Mouse (Mus musculus): ENCODE data around the gene Top1.
"Not testable (repeated sequence)": the region's sequence is repeated elsewhere in the genome, so short reads cannot be mapped to it uniquely, and the experiment has no call there.

Gene Top1

DNA sequence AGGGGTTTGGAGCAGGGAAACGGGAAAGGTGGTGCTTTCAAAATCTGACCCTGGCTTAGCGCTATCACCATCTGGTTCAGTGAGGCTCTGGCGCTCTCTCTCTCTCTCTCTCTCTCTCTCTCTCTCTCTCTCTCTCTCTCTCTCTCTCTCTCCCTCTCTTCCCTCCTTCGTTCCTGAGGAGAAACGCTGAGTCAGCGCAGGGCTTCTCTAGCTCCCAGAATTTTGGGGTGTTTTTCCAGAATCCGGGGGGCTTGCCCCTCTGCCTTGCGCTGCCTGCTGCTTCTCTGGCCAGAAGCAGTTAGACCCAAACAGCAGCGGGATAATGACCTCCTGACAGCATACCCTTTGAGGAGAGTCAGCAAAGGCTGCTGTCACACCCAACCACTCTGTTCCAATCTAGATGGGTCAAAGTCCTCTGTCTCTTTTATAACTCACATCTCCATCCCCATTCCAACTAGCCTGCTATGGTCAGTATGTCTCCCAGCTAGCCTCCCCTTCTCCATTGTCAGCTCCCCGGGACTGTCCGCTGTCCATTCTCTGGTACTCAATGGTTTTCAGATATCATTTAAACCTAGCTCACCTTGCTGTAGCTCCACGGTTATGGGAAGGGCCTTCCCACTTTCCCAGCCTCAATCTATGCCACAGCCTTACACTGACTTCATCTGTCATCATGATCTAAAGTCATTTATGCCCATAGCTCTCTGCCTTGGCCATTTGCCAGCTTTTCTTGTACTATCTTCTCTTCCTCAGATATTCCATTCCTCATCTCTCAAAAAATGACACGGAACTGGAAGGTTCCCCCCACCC is 5.6 kb upstream of the Top1 start:
- DNase-seq, result peak; percentile 23 to 37

DNA sequence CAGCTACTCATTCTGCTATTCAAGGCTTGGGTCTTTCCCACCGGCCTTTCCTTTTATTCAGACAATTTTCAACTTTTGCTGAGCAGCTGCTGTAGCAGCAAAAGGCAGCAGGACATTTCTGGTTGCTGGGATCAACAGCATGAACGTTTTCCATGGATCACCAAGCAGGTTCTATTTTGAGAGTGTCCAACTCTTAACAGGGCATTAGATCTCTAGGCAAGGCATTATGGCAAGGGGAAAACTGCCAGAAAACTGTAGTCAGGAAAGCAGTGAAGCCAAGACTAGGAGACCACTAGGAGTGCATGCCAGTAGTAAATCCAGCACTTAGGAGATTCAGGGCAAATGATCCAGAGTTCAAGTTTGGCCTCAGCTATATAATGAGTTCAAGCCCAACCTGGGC is 4.5 kb upstream of the Top1 start:
- DNase-seq, result peak in 1 of 2 experiments; percentile 39

DNA sequence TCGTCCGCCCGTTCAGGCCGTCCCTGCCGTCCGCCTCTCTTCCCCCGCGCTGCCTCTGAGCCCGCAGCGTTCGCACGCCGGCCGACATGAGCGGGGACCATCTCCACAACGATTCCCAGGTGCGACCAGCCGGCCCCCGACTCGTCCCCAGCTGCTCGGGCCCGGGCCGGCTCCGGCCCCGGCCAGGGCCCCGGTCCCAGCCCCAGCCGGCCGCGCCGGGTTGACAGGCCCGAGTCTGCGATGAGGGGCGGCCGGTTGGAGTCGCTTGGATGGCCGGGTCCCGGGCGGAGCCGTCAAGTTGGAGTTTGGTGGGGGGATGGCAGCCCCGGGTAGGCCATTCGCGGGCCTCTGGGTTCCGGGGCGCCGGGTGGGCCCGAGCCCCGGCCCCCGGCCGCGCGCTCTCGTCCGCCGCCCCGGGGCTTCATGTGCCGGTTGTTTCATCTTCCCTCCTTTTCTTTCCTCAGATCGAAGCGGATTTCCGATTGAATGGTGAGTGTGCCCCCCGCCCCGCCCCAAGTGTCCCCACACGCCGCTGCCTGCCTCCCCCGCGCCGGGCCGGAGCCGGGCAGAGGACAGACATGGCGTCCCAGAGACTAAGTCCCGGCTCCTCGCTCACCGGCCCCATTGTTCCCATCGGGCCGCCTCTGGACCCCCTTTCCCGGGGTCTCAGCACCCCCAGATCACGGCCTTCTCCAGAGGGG is 606 bp downstream of the Top1 start:
- DNase-seq, result peak; percentile 60 to 66

DNA sequence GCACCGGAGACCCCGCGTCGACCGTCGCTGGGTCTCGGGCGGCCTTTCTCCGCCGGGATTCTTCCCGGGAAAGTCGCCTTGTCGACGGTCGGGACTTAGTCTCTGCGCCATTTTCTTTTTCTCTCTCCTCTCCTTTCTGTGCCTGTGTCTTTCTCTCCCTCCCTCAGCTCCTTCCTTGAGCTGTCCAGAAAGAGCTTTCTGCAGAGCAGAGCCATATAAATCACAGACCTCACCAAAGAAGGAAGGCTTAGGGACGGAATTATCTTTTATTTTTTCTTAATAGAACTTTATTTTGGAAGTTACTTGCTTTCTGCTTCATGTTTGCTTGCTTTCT is 1.1 kb downstream of the Top1 start:
- DNase-seq, result no peak

DNA sequence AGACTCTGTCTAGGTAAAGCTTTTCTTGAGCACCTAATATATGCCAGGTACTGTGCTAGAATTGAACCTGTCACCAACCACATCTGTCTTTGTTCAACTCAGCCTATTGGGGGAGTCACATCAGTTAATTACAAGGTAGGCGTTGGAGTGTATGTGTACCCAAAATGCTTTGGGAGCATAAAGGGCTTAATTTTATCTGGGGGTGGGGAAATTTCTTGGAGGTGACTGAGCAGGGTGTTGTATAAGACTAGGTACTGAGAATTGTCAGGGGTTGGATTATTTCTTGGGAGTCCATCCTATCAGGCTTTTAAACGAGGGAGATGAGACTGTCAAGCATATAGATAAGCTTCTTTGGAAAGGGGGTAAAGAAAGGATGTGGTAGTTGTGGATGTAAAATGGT is 2.4 kb downstream of the Top1 start:
- no peak for DNase-seq

DNA sequence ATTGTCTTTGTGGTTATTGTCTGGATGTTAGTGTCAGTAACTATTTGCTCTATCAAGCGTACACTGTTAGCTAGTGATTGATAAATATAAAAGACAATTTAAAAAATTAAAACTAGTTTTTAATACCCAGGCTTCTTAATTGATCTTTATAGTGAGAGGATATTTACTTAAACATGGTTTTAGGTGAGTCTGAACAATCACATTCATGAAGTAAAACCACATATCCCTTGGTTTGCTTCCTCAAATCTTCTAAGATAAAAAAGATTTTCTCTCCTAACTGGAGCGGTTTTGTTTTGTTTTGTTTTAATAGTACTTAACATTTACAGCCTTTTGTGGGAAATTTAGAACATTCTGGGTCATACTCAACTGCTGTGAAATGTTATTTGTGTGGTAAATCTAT is 3.4 kb downstream of the Top1 start:
- no peak for DNase-seq

DNA sequence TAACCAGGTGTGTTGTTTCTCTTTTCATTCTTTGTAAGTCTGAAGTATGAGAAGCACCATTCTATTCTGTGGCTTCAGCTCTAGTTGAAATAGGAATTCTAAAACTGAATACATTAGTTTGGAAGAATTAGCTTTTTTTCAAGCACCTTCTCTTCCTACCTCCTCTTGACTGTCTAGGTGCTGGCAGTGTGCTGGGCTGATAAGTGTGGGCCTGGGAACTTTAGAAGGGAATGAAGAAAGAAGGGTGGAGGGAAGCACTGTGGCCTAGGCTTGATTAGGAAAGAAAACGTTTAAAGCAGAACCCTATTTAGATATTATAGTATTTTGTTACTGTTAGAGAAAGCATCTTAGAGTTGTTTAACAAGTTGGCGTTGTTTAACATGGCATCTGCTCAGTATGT is 5.5 kb downstream of the Top1 start:
- DNase-seq, result no peak

DNA sequence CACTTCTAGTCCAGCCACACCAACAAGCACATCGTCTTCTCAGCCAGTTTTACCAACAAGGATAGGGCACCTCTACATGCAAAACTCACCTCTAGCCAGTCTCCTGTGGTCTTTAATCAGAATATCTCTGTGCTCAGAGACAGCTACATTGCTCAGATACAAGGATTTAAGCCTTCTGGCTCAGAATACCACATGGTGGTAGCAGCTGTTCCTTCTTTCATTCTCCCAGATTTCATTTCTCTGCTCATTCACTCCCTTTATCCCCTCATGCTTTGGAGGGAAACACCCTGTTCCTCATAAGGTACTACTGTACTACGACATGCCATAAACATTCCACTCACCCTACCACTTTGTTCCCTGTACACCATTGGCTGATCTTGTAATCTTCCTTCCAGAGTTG is 7.5 kb downstream of the Top1 start:
- DNase-seq, result no peak

DNA sequence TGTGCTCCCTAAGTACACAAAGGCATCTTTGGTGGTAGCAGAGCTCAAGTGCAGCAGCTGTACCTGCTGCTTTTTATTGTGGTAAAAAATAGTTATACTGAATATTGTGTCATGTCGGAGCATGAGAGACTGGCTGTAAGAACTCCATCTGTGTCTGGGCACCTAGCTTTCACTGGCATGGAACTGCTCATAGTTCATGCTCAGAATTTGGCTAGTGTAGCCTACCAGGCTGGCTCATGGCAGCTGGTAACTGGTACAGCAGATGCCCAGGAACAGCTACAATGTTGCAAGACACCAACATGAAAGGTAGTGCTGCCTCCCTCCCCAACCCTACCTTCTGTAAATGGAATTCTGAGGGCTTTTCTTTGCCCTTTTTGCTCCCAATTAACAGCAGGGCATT is 9.9 kb downstream of the Top1 start:
- DNase-seq, result peak; percentile 51 to 59

DNA sequence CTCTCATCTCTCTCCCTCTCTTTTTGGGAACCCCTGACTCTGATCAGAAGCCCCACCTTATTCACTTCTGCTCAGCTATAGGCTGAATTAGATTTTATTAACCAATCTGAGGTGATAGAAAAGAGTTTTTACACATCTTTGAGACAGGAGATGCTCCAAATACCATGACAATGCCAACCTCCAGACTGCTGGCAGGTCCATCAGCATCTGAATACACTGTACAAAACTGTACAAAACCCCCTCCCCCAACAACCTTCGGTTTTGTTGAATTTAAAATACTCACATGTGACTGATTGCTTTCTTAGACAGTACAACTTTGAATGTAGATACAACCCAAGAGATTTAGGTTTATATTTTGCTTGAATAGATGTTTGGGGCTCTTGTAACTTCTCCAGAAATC is 10.5 kb downstream of the Top1 start:
- no peak for DNase-seq

DNA sequence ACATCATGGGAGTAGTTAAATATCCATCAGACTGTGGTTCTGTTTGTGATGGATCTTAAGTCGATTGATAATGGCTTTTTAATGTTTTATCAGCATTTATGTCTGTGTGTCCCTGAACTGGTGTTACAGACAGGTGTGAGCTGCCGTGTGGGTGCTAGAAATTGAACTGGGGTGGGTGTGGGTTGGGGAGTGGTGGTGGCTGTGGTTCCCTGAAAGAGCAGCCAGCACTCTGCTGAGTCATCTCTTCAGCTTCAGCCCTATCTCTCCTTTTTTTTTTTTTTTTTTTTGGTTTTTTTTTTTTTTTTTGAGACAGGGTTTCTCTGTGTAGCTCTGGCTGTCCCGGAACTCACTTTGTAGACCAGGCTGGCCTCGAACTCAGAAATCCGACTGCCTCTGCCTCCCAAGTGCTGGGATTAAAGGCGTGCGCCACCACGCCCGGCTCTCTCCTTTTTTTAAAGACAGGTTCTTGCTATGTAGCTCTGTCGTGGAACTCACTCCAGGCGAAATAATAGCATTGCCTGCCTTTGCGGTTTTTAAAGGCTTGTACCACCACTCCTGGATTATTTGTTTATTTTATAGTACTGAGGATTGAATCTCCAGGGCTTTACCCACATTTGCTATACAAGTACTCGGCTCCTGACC is 12.2 kb downstream of the Top1 start:
- DNase-seq, result no peak

DNA sequence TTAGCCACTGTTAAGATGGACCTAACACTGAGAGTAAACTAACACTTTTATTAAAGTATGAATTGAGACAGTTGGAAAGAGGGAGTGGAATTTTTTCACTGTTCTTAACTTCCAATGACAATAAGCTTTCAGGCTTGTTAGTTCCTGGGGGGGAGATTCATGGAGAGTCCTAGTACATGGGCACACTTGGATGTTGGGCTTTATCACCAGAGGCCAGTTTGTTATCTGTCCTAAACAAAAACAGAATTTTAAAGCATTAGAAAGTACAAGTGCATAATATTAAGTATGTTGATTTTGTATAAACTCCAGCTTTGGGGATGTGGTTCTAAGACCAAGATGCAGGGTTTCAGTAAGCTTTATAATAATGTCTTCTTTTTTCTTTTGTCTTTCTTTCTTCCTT is 13.1 kb downstream of the Top1 start:
- DNase-seq, result no peak

DNA sequence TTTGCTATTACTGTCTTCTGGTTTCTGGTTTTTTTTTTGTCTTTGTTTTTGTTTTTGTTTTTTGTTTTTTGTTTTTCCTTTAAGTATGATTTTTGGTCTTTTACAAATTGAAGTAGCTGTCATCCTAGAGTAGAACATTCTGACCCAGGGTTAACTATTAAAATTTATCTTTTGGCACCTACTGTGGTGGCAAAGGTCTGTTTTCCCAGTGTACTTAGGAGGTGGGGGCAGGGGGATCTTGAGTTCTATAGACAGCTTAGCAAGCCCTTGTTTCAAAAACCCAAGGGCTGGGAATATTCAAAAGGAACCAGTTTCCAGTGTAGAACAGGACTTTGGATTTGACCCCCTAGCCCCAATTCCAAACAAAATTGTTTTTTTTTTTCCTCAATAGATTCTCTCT is 18.7 kb downstream of the Top1 start:
- no peak for DNase-seq

DNA sequence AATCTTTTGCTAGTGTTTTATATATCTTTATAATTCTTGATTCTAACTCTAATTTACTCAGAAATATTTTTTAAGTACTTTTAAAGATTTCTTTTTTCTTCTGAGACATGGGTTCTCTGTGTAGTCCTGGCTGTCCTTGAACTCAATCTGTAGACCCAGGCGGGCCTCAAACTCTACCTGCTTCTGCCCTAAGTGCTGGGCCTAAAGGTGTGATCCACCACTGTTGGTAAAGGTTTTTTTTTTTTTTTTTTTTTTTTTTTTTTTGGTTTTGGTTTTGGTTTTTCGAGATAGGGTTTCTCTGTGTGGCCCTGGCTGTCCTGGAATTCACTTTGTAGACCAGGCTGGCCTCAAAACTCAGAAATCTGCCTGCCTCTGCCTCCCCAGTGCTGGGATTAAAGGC is 19.3 kb downstream of the Top1 start:
- DNase-seq, result not testable (repeated sequence)

DNA sequence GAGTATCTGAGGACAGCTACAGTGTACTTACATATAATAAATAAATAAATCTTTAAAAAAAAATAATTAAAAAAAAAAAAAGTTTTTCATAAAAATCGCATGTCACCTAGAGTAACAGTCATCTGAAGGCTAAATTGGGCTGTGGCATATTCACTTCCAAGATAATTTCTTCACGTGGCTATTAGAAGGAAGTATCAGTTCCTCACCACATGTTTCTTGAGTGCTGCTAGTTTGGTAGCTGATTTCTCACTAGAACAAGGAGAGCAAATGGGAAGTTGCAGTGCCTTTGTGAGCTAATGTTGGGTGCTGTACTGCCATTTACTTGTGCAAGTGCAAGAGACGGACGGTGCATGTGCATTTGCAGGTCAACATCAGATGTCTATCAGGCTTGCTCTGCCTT is 21.6 kb downstream of the Top1 start:
- DNase-seq, result no peak

DNA sequence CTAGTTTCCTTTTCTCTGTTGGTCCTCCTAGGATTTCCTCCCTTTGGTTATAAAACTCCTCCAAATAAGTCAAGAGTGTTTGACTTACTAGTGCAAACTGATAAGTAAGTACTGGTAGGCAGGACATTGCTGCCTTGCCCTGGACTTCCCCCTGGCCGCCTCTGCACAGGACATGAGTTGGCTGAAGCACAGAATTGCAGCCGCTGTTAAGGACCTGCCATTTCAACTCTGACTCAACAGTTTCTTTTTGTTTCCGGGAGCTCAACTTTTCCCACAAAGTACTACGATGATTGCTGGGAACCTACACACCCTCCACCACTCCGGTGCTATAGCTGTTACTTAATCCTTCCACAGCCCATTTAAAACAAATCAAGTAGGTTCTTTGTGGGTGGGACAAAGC is 54.6 kb downstream of the Top1 start:
- DNase-seq, result no peak

DNA sequence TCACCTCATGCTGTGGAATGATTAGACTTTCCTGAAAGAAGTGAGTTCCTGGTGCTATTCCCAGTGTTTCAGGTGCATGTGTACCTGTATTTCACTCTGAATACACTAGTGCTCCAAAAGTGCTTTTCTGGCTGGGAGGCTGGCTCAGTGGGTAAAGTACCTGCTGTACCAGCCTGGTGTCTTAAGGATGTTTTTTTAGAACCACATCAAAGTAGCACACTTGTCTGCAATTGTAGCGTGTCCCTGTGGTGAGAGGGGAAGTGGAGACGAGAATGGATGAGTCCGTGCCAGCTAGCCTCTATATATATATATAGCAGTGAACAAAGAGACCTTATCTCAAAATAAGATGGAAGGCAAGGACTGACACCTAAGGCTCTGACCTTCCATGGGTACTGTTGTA is 55.9 kb downstream of the Top1 start:
- DNase-seq, result no peak

DNA sequence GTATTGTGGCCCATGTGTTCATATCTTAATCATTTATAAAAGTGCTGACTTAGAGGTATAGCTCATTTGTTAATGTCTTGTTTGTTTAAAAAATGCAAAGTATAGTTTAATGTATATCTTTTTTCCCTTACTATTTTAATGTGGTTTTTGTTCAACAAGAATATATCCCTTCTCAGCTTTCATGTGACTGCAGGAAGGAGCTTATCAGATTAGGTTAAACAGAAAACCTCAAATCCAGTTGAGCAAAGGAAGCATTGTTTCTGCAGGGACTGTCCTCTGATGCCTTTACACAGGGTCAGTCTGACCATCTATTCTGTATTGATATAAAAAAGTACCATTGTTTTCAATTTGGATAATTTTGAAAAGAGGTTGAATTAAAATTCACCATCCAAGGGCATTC is 57.1 kb downstream of the Top1 start:
- DNase-seq, result no peak

DNA sequence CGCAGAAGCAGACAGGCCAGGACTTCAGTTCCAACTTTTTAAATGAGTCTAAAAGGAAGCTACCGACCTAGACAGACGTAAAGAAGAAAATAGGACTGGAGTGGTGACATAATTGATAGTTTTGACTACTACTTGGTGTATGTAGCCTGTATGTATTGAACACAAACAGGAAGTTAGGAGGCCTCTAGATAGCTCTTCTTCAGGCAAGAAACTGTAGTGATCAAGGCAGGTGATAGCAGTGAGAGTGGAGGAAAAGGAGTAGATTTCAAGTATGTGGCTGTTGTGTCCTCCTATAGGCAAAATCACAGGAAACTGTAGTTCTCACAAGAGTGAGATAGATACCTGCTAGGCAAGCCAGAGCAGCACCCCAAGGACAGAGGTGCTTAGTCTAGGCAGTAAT is 62.0 kb downstream of the Top1 start:
- no peak for DNase-seq

DNA sequence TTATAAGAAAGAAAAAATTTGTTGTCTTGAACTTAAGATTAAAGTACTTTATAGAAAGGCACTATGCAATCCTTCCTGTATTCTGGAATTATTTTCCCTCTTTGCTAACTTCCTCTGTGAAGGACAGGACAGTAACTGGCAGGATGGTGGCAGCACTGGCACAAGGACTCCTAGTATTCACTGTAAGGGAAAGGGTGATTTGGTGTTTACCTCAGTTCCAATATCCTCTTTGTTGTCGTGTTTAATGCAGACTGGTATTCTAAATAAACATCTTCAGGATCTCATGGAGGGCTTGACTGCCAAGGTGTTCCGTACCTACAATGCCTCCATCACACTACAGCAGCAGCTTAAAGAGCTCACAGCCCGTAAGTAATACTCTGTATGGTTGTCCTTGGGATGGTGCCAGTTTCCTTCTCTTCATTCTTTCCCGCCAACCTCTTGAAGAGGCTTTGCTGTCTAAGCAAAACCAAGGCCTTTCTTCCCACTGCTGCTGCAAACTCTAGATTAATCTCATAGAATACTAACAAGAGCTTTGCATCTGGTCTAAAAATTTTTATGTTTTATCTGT is 69.9 kb downstream of the Top1 start:
- no peak for DNase-seq

DNA sequence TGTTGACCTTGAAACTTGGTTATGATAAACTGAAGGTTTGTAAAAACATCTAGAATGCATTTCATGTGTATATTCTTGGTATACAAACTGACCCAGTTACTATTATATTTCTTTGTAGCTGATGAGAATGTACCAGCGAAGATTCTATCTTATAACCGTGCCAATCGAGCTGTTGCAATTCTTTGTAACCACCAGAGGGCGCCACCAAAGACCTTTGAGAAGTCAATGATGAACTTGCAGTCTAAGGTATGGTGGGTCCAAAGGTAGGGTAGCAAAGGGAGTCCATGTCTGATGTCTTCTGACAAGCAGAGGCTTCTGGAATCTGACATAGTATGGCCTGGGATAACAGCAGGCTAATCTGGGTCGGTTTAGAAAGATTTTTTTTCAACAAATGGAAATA is 71.6 kb downstream of the Top1 start:
- DNase-seq, result peak; percentile 74 to 82

DNA sequence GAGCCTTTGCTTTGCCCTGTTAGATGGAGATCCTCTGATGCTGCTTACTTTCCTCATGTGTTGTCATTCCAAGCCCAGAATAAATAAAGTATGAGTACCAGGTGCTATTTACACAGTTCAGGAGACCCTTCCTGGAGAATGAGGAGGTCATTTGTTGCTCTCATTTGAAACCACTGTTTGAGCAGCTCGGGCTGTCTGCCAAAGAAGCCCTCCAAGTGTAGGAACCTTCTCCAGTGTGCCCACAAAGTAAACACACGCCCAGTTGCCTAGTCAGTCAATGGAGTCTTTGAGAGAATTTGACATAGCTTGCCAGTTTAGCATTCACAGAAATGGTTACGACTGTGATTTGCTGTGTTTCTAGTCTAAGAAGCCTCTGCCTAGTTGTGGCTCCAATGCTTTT is 73.1 kb downstream of the Top1 start:
- DNase-seq, result no peak

DNA sequence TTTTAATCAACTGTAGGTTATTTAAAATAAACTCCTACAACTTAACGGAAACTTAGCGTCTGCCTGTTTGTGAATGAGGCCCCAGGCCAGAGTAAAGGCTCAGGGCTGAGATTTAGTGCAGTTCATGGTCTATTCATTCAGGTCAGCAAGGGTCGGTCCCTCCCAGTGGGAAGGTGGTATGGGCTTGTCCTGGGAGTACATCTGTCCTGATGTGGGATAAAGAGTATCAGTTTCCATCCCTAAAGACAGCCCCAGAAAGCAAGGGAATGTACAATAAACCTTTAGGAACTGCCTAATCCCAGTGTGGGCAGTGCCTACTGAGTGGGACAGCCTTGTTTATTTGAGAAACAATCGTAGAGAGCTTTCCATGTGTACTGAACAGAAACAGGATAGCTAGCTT is 77.0 kb downstream of the Top1 start:
- no peak for DNase-seq

All from cerebellum, postnatal 14 days (tissue).